Mouse (Mus musculus) heart, adult 8-10 months (tissue): ENCODE data around the gene Cdk6. TPM values are rescaled to one million over a fixed set of nuclear protein-coding genes. Genes with fewer than 3 reads are reported as not detected.
"Not testable (repeated sequence)": the region's sequence is repeated elsewhere in the genome, so short reads cannot be mapped to it uniquely, and the experiment has no call there.

Source experiments
- DNase-seq: peaks from one replicate; pipeline ENCODE4 v3.0.0; 2022; ENCODE audit warnings: low spot score
- total RNA-seq, 4 experiments: library from RNA; stranded (reverse); gene quantifications; 2 replicates each; pipeline ENCODE4 v1.2.4; 2022

Cdk6 gene
- total RNA-seq, 4 experiments from 2014 or later: 4.2 to 9.5 (median 6.3) TPM

DNA sequence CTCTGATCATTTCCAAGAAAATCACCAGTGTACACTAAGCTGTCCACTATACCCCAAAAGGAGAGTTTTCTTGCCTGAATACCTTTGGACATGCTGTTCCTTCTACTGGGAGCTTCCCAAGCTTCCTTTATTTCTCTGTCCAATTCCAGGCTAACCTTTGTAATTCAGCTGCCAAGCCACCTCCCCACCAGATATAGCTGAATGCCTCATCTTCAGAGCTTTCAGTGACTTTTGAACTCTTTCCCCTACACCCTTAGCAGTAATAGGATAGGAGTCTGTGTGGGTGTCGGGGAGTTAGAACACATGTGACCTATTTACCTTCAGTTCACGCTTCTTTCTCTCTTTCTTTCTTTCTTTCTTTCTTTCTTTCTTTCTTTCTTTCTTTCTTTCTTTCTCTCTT lies 34.9 kb downstream of the Cdk6 start:
- DNase-seq: no peak

DNA sequence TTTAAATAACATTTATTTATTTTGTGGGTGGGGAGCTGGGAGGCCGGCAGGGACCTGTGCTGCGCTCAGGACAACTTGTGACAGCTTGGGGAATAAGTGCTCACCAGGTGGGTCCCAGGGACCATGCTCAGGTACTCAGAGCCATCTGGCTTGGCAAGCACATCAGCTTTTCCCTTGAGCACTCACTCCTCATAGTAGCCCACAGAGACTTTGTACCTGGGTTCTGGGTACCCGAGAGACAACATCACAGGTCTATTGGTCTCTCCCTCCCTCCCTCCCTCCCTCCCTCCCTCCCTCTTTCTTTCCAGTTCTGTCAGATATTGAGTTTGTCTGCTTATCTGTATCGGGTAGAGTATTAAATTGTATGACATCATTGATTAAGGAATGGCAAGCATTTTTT lies 38.0 kb downstream of the Cdk6 start:
- DNase-seq: no peak

DNA sequence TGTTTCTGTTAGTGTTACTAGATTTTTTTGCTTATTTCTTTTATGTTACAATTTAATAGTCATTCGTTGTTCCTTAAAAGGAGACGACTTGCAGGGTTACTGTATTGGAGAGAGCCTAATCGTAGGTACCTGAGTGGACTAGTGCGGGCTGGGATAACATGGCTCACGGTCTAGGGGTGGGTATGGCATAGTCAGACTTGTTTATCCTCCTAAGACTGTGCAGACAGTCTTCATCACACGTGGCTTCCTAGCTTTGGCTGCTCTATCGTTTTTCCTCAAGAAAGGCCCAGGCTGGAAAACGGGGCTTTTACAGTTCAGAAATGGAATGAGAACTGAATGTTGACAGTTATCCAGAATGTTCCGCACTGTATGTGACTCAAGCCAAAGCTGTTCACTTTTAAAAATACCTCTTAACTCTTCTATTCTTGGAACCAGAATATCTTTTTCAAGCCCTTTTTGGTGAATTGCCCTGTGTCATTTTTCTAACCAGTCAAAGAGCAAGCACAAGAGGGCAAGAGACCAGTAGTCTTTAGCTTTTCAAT lies 39.5 kb downstream of the Cdk6 start:
- peak; percentile 48 for DNase-seq

DNA sequence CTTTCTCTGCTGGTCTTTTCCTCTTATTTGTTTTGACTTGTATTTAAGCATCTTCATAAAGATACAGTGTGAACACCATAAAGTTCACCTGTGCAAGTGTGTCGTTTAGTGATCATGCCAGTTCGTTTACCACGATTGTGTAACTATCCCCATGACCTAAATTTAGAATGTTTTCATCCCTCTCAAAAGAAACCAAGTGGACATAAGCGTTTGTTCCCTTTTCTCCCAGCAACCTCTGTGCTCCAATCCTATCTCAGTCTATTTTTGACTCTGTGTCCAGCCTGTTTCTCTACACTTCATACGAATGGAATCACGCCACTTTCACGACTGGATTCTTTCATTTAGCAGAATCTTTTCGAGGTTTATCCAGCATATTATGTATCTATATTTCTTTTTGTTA lies 40.5 kb downstream of the Cdk6 start:
- DNase-seq: no peak

DNA sequence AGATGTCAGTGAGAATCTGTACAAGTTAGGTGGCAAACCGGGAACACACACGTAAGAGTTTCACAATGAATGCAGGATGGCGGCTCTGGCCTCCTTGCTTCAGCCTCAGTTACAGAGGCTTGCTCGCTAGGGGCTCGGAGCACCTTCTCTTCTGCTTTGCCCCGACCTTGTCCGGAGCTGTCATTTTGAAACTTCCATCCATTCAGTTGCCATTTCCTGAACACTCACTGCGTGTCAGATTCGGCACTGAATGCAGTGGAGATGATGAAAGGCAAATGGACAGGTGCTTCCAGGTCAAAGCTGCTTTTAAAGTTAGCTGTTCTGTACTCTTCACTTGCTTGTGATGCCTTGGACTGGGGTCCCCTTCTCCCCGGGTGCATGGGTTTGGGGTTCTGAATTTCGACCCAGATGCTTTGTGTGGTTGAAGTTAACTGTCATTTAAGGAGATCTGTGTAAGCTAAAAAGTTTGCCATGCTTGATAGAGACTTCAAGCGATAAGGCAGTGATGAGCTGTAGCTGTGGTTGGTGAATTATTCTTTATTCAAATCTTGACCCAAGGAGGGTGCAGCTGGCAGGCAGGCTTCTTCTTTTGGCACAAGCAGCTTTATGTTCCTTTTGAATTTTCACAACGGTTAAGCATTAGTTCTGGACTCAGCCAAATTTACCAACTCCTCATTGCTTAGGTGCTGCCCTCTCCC lies 41.2 kb downstream of the Cdk6 start:
- no peak for DNase-seq

DNA sequence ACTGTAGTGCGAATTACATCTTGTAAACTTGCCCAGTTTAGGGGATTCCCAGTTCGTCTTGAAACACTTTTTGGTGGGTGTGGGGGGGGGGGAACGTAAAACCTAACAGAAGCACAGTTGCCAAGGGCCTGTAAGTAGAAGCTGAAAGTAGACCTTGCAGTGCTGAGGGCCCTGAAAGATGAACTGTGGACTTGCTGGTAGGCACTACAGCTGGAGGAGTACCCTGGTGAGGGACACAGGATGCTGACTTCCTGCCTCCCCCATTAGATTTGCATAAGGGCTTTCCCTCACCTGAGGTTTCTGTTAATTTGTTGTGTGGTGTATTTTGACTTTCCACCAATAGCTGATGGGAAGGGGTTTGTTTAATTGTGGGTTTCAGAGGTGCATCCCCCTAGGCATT lies 42.3 kb downstream of the Cdk6 start:
- DNase-seq: no peak

DNA sequence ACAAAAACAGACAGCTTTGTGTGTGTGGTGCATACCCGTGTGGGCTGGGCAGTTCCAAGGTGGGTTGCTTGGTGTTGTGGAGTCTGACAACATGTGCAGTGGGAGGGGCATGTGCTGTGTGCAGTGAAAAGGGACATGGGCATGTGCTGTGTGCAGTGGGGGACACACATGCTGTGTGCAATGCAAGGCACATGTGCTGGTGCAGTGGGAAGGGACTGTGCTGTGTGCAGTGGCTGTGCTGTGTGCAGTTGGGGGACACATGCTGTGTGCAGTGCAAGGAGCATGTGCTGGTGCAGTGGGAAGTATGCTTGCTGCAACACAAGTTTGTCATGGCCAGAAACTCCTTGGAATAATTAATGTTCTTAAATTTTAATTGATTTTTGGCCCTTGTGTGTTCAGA lies 43.8 kb downstream of the Cdk6 start:
- DNase-seq: no peak

DNA sequence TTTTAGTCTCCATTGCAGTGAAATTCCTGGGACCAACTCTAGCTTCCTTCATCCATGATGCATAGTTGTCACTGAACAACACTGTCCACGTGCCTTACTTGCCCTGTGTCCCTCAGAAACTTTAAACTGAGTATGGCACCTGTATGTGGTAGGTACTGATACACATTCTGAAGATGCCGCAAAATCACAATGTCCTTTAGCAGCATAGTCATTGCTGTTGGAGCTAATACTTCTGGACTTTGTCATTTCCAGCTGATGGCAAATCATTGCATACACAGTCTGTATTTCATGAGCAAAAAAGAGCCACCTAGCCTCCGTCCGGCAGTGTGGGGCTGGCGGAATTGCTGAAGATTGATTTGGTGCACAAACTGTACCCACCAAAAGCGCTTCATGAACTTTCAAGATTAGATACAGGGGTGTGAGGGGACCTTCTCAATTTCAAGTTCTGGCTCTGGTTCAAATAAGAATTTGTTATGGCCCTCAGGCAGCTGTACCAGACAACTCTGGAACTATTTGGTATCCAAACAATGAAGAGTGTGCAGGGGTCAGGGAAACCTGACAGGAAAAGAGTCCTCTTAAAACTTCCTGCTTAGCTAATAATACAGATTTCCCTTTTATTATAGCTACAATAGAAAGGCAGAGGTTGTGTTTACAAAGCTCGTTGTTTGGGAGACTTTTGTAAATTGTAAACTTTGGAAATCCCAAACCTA lies 44.9 kb downstream of the Cdk6 start:
- no peak for DNase-seq

DNA sequence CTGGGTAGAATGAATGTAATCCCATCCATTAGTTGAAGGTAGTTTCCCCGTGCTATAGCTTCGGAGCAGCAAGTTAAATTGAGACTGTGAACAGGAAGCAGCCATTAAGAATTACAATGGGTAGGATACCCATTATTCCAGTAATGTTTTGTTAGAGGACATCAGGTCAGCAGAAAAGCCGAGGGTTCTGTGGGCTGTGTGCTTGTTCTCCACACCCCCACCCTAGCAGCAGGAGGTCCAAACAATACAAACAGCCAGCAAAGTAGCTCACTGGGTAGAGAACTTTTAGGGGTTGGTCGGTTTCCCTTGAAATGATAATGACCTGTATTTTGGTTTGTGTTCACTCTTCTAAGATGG lies 45.4 kb downstream of the Cdk6 start:
- no peak for DNase-seq

DNA sequence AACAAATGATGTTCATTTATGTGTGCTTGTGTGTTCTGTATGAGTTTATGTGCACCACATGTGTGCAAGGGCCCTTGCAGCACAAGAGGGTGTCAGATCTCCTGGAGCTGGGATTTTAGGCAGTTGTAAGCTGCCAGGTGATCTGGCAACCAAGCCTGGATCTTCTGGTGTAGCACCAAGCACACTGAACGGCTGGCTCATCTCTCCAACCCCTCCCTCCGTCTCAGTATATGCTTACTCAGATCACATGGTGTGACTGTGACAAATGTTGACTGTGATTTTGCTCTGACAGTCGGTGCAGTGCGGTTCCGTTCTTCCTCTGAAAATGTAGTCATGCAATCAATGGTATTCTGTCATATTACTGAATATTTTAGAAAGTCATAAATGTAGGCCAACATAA lies 45.9 kb downstream of the Cdk6 start:
- no peak for DNase-seq

DNA sequence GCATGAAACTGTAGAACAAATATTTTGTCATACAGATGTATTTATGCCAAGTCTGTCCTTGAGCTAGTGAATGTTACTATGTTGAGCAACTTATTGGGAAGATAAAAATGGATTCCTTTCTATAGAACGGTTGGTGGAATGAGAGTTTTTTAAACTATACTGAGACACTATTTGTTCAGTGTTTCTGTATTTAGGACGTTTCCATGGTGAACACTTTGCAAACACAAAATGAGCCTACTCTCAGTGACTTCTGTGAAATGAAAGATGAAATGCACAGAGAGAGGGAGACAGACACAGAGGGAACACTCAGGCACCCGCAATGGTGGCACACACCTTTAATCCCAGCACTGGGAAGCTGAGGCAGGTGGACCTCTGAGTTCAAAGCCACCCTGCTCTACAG lies 51.6 kb downstream of the Cdk6 start:
- no peak for DNase-seq

DNA sequence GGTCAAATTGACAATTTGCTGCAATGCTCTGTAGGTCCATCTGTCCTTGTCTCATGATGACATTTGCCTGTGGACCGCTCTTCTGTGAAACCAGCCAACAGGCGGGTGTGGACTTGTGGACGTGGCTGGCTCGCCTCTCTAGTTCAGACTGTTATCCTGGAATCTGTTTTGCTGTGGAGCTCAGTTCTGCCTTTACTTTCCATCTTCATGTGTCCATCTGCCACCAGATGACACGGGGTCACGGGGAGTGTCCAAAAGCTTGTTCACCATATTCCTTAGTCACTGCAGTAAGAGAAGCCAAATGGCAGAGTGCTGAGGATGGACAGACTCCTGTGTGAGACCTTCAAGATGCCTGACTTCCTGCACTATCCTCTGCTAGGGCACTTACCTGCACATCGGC lies 52.9 kb downstream of the Cdk6 start:
- DNase-seq: no peak

DNA sequence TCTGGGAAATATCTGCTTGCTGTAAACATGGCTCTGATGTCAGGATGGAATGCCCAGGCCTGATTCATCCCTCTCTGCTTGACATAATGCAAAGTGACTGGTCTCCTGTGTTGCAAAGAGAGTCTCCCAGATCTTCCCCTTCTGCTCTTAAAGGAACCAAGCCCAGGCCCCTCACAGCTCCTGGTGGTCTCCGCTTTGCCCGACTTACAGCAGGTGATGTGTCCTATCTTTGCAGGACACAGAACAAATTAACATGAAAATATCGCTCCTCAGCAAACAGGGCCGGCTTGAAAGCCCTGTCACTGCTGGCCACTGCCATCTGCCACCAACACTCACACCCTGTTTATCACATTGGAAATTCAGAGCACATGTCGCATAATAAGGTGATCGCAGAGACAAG lies 53.7 kb downstream of the Cdk6 start:
- DNase-seq: no peak

DNA sequence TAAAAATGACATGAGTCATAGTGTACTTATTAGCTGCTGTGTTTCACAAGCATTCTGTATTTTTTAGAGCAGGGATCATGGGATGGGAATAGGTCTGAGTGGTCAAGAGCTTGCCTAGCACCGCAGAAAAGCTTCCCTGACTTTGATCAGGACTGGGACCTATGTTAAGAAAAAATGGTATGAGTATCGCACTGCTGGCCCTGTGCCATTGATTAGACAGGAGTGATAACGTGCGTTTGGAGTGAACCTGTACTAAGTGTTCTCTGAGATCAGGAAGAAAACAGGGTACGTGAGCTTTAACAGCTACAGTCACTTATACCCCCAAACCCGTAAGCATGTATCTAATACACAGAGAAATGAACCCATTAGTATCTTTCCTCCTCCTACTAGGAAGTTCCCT lies 54.9 kb downstream of the Cdk6 start:
- no peak for DNase-seq

DNA sequence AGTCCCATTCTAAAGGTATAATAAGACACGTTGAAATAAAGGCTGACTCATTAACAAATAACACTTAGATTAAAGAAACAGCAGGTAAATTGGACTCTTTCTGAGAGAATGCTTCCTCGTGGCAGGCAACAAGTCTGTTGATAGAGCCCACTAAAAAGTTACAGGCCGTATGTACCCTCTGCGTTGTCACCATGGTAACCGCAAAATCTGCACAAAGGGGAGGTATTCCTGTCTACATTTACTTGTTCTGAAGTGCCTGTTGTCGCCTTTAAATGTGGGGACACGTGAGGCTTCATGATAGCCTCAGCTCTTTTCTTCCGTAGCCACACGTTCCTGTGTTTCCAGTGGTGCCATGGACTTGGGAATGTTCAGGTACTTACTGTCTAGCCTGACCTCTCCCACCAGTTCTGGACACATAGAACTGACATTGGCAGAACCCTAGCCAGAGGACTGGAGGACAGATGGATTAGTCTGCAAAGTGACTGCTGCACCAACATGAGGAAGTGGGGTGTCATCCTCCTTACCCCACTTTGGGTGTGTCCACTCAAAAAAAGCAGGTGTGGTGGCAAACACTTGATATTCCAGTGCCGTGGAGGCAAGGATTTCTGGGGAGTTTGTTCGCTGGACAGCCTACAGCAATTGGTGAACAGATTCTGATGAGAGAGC lies 55.8 kb downstream of the Cdk6 start:
- DNase-seq: no peak

DNA sequence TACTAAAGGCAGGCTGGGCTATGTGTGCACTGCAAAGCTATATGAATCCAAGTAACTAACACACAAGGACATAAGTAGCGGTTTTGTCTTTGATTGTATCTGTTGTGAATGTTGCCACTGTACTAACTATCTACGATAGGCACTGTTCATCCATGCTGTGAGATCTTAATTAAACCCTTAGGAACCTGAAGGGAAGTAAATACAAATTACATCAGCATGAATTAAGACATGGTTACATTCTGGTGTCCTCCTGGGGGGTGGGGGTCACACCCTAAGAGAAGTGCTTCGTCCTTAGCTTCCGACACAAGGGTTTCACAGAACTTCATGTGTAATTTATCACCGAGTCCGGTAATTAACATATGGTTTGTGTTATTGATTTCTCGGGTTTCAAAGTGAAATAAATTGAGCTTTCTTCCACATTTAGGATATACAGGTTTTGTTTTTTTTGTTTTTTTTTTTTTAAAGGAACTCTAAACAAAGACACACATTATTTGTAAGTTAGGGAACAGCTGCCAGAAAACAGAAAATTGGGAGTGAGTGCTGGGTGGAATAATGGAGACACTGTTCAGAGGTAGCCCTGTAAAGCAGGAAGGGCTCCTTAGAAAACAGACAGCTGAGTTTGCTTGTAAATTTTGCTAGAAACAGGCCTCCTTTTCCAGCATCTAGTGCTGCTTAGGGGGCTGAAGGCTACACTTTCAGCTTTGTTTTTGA lies 58.7 kb downstream of the Cdk6 start:
- no peak for DNase-seq

DNA sequence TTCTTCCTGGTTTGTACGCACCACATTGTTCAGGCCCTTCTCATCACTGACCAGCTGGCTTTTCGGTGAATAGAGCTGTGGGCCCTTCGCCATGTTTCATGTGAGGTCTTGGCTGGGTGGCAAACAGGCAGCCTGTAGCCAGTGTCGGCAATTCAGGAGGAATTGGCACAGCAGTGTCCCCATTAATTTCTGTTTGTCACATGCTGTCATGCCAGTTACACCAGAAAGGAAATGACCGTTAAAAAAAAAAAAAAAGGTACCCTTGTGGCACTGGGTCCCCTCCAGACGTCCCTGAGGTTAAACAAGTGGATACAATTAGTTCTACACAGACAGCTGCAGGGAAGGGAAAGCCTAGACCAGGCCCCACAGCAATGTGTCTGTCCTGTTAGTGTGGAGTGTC lies 63.8 kb downstream of the Cdk6 start:
- no peak for DNase-seq

DNA sequence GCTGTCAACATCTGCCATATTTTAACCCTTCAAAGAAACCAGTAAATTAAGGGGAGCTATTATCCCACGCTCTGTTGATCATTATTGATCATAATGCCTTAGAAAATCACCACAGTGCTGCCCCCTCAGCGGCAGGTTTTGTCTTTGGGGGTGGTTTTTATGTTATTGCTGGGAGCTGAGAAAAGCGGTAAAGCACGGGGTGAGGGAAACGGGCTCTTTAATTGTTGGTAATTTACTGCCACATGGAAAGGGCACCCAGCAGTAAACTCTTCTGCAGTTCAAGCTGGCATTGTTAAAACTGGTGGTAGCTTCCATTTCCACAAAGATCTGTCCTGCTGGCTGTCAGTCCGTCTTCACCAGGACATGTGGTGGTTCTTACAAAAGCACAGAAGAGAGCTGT lies 64.2 kb downstream of the Cdk6 start:
- no peak for DNase-seq

DNA sequence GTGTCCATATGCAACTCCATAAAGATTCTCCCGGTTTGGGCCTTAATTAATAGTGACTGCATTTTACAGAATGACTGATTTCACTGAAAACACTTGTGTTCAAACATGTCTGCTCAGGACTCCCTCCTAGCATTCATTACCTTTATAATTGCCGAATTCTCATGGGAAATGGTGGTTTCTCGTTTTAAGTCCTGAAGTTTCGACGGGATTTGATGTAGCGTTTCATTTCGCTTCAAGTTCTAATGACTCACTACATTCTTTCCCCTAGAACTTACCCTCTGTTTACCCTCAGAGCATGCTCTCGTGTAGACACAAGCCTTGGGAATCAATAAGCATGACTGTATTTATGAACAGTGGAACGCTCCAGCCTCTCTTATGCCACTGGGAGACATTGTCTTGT lies 66.6 kb downstream of the Cdk6 start:
- DNase-seq: no peak

DNA sequence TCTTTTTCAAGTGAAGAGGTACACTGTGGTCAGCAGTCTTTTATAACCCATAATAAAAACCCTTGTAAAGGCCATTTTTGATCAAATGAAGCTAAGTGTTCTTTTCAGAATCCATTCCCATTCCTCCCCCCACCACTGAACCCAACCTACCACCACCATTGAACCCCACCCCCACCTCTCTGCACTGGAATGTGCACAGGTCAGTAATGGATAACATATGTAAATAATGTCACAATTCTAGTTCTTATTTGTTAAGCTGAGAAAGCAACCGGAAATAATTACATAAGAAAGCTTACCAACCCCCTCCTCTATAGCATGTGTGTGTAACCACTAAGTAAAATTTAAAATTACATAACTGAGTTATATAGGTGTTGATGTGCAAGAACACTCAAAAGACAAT lies 76.9 kb downstream of the Cdk6 start:
- DNase-seq: not testable (repeated sequence)

DNA sequence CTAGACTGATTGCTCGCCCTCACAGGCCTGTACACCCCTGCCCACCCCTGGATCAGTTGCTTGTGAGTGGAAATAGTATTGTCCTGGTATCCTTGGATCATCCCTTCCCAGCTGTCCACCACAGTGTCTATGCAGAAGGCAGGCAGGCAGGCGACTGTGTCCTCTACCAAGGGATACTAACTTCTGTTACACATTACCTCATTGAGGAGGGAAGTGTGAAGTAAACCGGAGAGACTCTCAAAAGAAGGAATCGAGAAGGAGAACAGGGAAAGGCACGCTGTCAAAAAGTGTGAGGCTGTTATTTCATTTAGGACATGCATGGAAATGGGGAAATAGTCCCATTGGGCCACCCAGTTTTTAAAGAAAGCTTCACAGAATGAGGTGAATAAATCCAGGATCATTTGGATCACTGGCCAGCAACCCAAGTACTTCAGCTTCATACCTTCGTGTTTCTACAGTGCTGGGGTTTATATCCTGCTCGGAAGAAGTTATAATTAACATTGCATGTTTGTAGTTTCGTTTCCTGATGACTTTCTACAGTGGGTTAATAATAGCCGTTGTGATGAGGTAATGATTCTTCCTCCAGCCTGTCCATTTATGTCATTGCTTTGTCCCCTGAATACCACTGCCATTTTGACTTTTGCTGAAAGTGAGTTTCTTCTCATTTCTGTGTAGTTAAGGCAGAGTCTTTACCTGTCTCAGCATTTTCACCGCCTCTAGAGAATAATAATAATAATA lies 79.0 kb downstream of the Cdk6 start:
- peak; percentile 33 for DNase-seq

DNA sequence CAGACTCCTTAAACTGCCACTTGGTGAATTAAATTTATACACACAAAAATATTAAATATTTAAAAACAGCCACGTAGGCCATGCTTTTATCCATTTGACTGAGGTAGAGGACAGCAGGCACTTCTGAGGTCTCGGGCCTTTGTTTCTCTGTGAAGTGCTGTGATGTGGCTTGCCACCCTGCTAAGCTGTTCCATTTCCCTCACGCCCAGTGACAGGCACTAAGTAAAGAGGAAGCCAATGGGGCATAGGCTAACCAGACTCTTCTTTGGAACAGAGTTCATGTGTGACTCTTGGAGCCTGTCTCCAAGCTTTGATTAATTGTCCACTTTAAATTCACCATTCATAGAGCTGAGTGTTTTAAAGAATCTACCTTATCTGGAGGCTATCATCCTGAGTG lies 79.5 kb downstream of the Cdk6 start:
- no peak for DNase-seq
